Mouse (Mus musculus): Measurements from ENCODE around the gene Arl3. TPM values are rescaled to one million over a fixed set of nuclear protein-coding genes. Genes with fewer than 3 reads are reported as not detected.

Gene Arl3
- polyA plus RNA-seq, 1 experiment from 2014 or later, result 52.6 TPM

- 0 out of 2 replicates have a peak overlapping the region, but pooled peaks have one; percentile 23 for H3K27ac ChIP-seq (ENCODE audit: low read length)
Observed at GRCm38 (mm10) chr19:46562132-46562531, 10.9 kb downstream of the Arl3 start.

GRCm38 (mm10) chr19:46558631-46559030, 14.4 kb downstream of the Arl3 start:
- Histone ChIP-seq H3K9me3 (ENCODE audit: low read length) (no peaks in the 10 kb centered on the region), H3K36me3 (ENCODE audit: insufficient read depth, low read length) (no peaks in the 10 kb centered on the region), H3K27me3 (replicated peaks; ENCODE audit: insufficient read depth, low read length) (no peaks in the 10 kb centered on the region), H3K4me2 (replicated peaks; ENCODE audit: low read depth, low read length) (no peak overlapping the region), H3K9ac (replicated peaks; ENCODE audit: low read depth) (no peak overlapping the region), H3K4me3 (ENCODE audit: low read depth, low read length) (no peak overlapping the region), H3K4me1 (ENCODE audit: insufficient read depth, low read depth, low read length) (no peaks in the 10 kb centered on the region), H3K27ac (ENCODE audit: low read length) (no peak overlapping the region)
- WGBS, result 53% methylated on average over 12 of the region's 12 CpGs
- no peak for TF ChIP-seq CTCF (IDR thresholded peaks at IDR 0.05)
- DNase-seq (ENCODE audit: low spot score), result peak; percentile 74
- peak; percentile 81 for ATAC-seq

More at GRCm38 (mm10) chr19:46562132-46562531, 10.9 kb downstream of the Arl3 start:
- WGBS, result 3% methylated on average over 1 of the region's 1 CpGs
- no peak for TF ChIP-seq EP300 (IDR thresholded peaks at IDR 0.05)
- TF ChIP-seq CTCF (IDR thresholded peaks at IDR 0.05), result peak; percentile 92
- Histone ChIP-seq H3K4me1 (ENCODE audit: insufficient read depth, low read depth, low read length) (no peaks in the 10 kb centered on the region), H3K4me2 (replicated peaks; ENCODE audit: low read depth, low read length) (no peak overlapping the region), H3K4me3 (ENCODE audit: low read depth, low read length) (no peak overlapping the region), H3K9ac (replicated peaks; ENCODE audit: low read depth) (no peak overlapping the region), H3K36me3 (ENCODE audit: insufficient read depth, low read length) (no peaks in the 10 kb centered on the region; the same call in 1 of the 2 replicates), H3K9me3 (ENCODE audit: low read length) (no peaks in the 10 kb centered on the region), H3K27me3 (replicated peaks; ENCODE audit: insufficient read depth, low read length) (no peaks in the 10 kb centered on the region)
- ATAC-seq (peak; percentile 77), DNase-seq (ENCODE audit: low spot score) (peak; percentile 90)

GRCm38 (mm10) chr19:46558009-46558408, 15.0 kb downstream of the Arl3 start:
- Histone ChIP-seq H3K9ac (replicated peaks; ENCODE audit: low read depth) (no peak overlapping the region), H3K4me2 (replicated peaks; ENCODE audit: low read depth, low read length) (no peak overlapping the region), H3K27ac (ENCODE audit: low read length) (no peak overlapping the region), H3K9me3 (ENCODE audit: low read length) (no peaks in the 10 kb centered on the region), H3K4me1 (ENCODE audit: insufficient read depth, low read depth, low read length) (no peaks in the 10 kb centered on the region), H3K27me3 (replicated peaks; ENCODE audit: insufficient read depth, low read length) (no peaks in the 10 kb centered on the region), H3K4me3 (ENCODE audit: low read depth, low read length) (no peak overlapping the region), H3K36me3 (ENCODE audit: insufficient read depth, low read length) (no peaks in the 10 kb centered on the region)
- 76% methylated on average over 8 of the region's 8 CpGs for WGBS
- no peak for TF ChIP-seq EP300 (IDR thresholded peaks at IDR 0.05)
- peak; percentile 32 for TF ChIP-seq CTCF (IDR thresholded peaks at IDR 0.05)
- DNase-seq (ENCODE audit: low spot score), result no peak
- ATAC-seq, result no peak

GRCm38 (mm10) chr19:46553541-46553955, 19.4 kb downstream of the Arl3 start:
- Histone ChIP-seq H3K4me2 (replicated peaks; ENCODE audit: low read depth, low read length) (no peak overlapping the region), H3K9ac (replicated peaks; ENCODE audit: low read depth) (no peak overlapping the region), H3K4me3 (ENCODE audit: low read depth, low read length) (no peak overlapping the region), H3K9me3 (ENCODE audit: low read length) (no peaks in the 10 kb centered on the region), H3K36me3 (ENCODE audit: insufficient read depth, low read length) (no peaks in the 10 kb centered on the region), H3K4me1 (ENCODE audit: insufficient read depth, low read depth, low read length) (no peaks in the 10 kb centered on the region), H3K27me3 (replicated peaks; ENCODE audit: insufficient read depth, low read length) (no peaks in the 10 kb centered on the region), H3K27ac (ENCODE audit: low read length) (no peak overlapping the region)
- ATAC-seq, result peak; percentile 77
- peak; percentile 73 for DNase-seq (ENCODE audit: low spot score)
- TF ChIP-seq EP300 (IDR thresholded peaks at IDR 0.05) (no peak), CTCF (IDR thresholded peaks at IDR 0.05) (no peak)
- 36% methylated on average over 11 of the region's 11 CpGs for WGBS

GRCm38 (mm10) chr19:46552496-46552895, 20.5 kb downstream of the Arl3 start:
- Histone ChIP-seq H3K36me3 (ENCODE audit: insufficient read depth, low read length) (no peaks in the 10 kb centered on the region), H3K4me2 (replicated peaks; ENCODE audit: low read depth, low read length) (no peak overlapping the region), H3K9ac (replicated peaks; ENCODE audit: low read depth) (no peak overlapping the region), H3K27ac (ENCODE audit: low read length) (no peak overlapping the region), H3K4me1 (ENCODE audit: insufficient read depth, low read depth, low read length) (no peaks in the 10 kb centered on the region), H3K9me3 (ENCODE audit: low read length) (no peaks in the 10 kb centered on the region), H3K27me3 (replicated peaks; ENCODE audit: insufficient read depth, low read length) (no peaks in the 10 kb centered on the region), H3K4me3 (ENCODE audit: low read depth, low read length) (no peak overlapping the region)
- WGBS, result 78% methylated on average over 3 of the region's 4 CpGs
- no peak for TF ChIP-seq CTCF (IDR thresholded peaks at IDR 0.05)
- no peak for TF ChIP-seq EP300 (IDR thresholded peaks at IDR 0.05)
- no peak for ATAC-seq
- no peak for DNase-seq (ENCODE audit: low spot score)

- Histone ChIP-seq H3K9ac (replicated peaks; ENCODE audit: low read depth) (no peak overlapping the region), H3K9me3 (ENCODE audit: low read length) (no peaks in the 10 kb centered on the region), H3K36me3 (ENCODE audit: insufficient read depth, low read length) (no peaks in the 10 kb centered on the region), H3K27ac (ENCODE audit: low read length) (no peak overlapping the region), H3K4me2 (replicated peaks; ENCODE audit: low read depth, low read length) (no peak overlapping the region), H3K4me3 (ENCODE audit: low read depth, low read length) (no peak overlapping the region), H3K27me3 (replicated peaks; ENCODE audit: insufficient read depth, low read length) (no peaks in the 10 kb centered on the region), H3K4me1 (ENCODE audit: insufficient read depth, low read depth, low read length) (peaks cover 4% of the 10 kb centered on the region; the same call in 1 of the 2 replicates)
- TF ChIP-seq EP300 (IDR thresholded peaks at IDR 0.05) (no peak), CTCF (IDR thresholded peaks at IDR 0.05) (no peak)
- WGBS, result 84% methylated on average over 4 of the region's 4 CpGs
- ATAC-seq, result no peak
- DNase-seq (ENCODE audit: low spot score), result no peak
Observed at GRCm38 (mm10) chr19:46550385-46550784, 22.6 kb downstream of the Arl3 start.

GRCm38 (mm10) chr19:46548110-46548509, 24.9 kb downstream of the Arl3 start:
- Histone ChIP-seq H3K4me3 (ENCODE audit: low read depth, low read length) (no peak overlapping the region), H3K36me3 (ENCODE audit: insufficient read depth, low read length) (no peaks in the 10 kb centered on the region), H3K9ac (replicated peaks; ENCODE audit: low read depth) (no peak overlapping the region), H3K27ac (ENCODE audit: low read length) (peak overlapping the region; percentile 32; the same call in 1 of the 2 replicates), H3K9me3 (ENCODE audit: low read length) (no peaks in the 10 kb centered on the region), H3K4me2 (replicated peaks; ENCODE audit: low read depth, low read length) (no peak overlapping the region), H3K27me3 (replicated peaks; ENCODE audit: insufficient read depth, low read length) (no peaks in the 10 kb centered on the region), H3K4me1 (ENCODE audit: insufficient read depth, low read depth, low read length) (peaks cover 4% of the 10 kb centered on the region; the same call in 1 of the 2 replicates)
- 71% methylated on average over 10 of the region's 10 CpGs for WGBS
- no peak for ATAC-seq
- TF ChIP-seq EP300 (IDR thresholded peaks at IDR 0.05) (no peak), CTCF (IDR thresholded peaks at IDR 0.05) (no peak)
- DNase-seq (ENCODE audit: low spot score), result no peak
